Mouse (Mus musculus): ENCODE measurements around the gene Olfr518. TPM values are rescaled to one million over a fixed set of nuclear protein-coding genes. Genes with fewer than 3 reads are reported as not detected.

The Olfr518 gene
- polyA plus RNA-seq, 1 experiment from 2014 or later: not detected

DNA sequence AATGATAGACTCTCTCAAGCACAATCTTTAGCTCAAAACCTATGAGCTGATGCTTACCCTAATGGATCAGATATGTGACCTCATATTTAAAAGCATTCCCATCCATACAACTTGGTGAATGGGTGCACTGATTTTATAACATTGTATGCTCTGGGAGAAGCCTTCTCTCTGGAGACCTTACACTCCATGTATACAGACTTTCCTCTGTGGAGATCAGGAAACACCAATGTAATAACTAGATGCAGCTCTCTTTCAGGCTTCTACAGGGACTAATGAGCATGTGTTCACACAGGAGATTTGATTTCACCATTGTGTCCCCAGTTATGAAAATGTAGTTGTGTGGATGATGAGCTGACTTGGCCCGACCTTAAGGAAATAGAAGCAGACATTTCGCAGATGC lies 34.4 kb downstream of the Olfr518 start, which contains the start of gene Olfr516:
Olfr516 (minus strand) TSS at position 101 of the 400 bp plus-strand sequence.
- no peak within 1 kb of the TSS for H3K4me3 ChIP-seq (ENCODE audit: low read depth, low read length)

More for the DNA sequence above, 34.4 kb downstream of the Olfr518 start, which contains the start of gene Olfr516:
- Histone ChIP-seq H3K4me2 (no peak within 1 kb of the TSS), H3K36me3 (ENCODE audit: control insufficient read depth, insufficient read depth, low read length) (no peaks in the 10 kb centered on the region), H3K27me3 (ENCODE audit: control insufficient read depth, insufficient read depth, low read length) (no peaks in the 10 kb centered on the region), H3K9me3 (replicated peaks; ENCODE audit: control insufficient read depth, low read length) (no peaks in the 10 kb centered on the region), H3K4me1 (ENCODE audit: control insufficient read depth, insufficient read depth, low read length) (no peaks in the 10 kb centered on the region), H3K27ac (ENCODE audit: low read depth, low read length) (no peak within 1 kb of the TSS), H3K9ac (ENCODE audit: low read depth, low read length) (no peak within 1 kb of the TSS)
- 68% methylated on average over 2 of the region's 2 CpGs for WGBS (ENCODE audit: insufficient replicate concordance)
- ATAC-seq (replicated peaks; ENCODE audit: insufficient number of reproducible peaks, low FRiP score, low TSS enrichment): no peak

Other genes starting within 250 kb of the Olfr518 start
- not detected in 2 replicates for gene Olfr509, start 233.1 kb downstream of the Olfr518 start, polyA plus RNA-seq (2014; fragmentation: Nextera tagmentation; extraction: Ambion mirVana)
- not detected in 2 replicates for gene Olfr510, start 218.6 kb downstream of the Olfr518 start, polyA plus RNA-seq (2014; fragmentation: Nextera tagmentation; extraction: Ambion mirVana)
- gene Olfr512, start 171.7 kb downstream of the Olfr518 start, polyA plus RNA-seq (2014; fragmentation: Nextera tagmentation; extraction: Ambion mirVana): not detected in 2 replicates
- gene Olfr513, start 134.0 kb downstream of the Olfr518 start, polyA plus RNA-seq (2014; fragmentation: Nextera tagmentation; extraction: Ambion mirVana): not detected in 2 replicates
- gene Olfr514, start 59.0 kb downstream of the Olfr518 start, polyA plus RNA-seq (2014; fragmentation: Nextera tagmentation; extraction: Ambion mirVana): not detected in 2 replicates
- not detected in 2 replicates for gene Olfr516, start 34.5 kb downstream of the Olfr518 start, polyA plus RNA-seq (2014; fragmentation: Nextera tagmentation; extraction: Ambion mirVana)
- gene Olfr517, start 12.6 kb downstream of the Olfr518 start, polyA plus RNA-seq (2014; fragmentation: Nextera tagmentation; extraction: Ambion mirVana): not detected in 2 replicates
- not detected in 2 replicates for gene Olfr519, start 9.4 kb upstream of the Olfr518 start, polyA plus RNA-seq (2014; fragmentation: Nextera tagmentation; extraction: Ambion mirVana)
- gene Nlrp10, start 45.2 kb upstream of the Olfr518 start, polyA plus RNA-seq (2014; fragmentation: Nextera tagmentation; extraction: Ambion mirVana): 5.2 and 5.6 TPM in 2 replicates
- gene Eif3f, start 49.4 kb upstream of the Olfr518 start, polyA plus RNA-seq (2014; fragmentation: Nextera tagmentation; extraction: Ambion mirVana): 54.7 and 66.0 TPM in 2 replicates
- gene Tub, start 65.3 kb upstream of the Olfr518 start, polyA plus RNA-seq (2014; fragmentation: Nextera tagmentation; extraction: Ambion mirVana): 0.45 and 0.63 TPM in 2 replicates
- 1.7 and 1.9 TPM in 2 replicates for gene Ric3, start 198.3 kb upstream of the Olfr518 start, polyA plus RNA-seq (2014; fragmentation: Nextera tagmentation; extraction: Ambion mirVana)